Mouse (Mus musculus) forebrain, postnatal 0 days (tissue): ENCODE measurements at regions not wholly inside any gene's neighbourhood (a gene's known extent, or its start where the extent isn't known, plus 50 kb on each side); places are given as distances from the start of the nearest gene placed in this dataset.
"Not testable (repeated sequence)": the region's sequence is repeated elsewhere in the genome, so short reads cannot be mapped to it uniquely, and the experiment has no call there.

Source experiments
- ATAC-seq: fragments of 200-750 bp; cut with Nextera tagmentation; 2 replicates; pipeline ENCODE4 v1.8.0; 2017; ENCODE audit warnings: mild to moderate bottlenecking, moderate library complexity
- DNase-seq: peaks from one replicate; pipeline ENCODE4 v3.0.0-alpha.2; 2015
- H3K27ac ChIP-seq: fragments of 300-500 bp; sonication (generic); 2 replicates; pipeline ENCODE4 v1.5.1; 2014; ENCODE audit warnings: low read depth, mild to moderate bottlenecking, antibody characterized with exemption, low read length, moderate library complexity, mixed read lengths
- H3K27me3 ChIP-seq: fragments of 300-500 bp; sonication (generic); 2 replicates; pipeline ENCODE4 v1.6.1; 2014; ENCODE audit warnings: mild to moderate bottlenecking, low read length, mixed read lengths; ENCODE audit not compliant: insufficient read depth
- H3K36me3 ChIP-seq: fragments of 300-500 bp; sonication (generic); 2 replicates; pipeline ENCODE4 v1.6.1; 2014; ENCODE audit warnings: mild to moderate bottlenecking, moderate library complexity; ENCODE audit not compliant: insufficient read depth
- H3K4me1 ChIP-seq: fragments of 300-500 bp; sonication (generic); 2 replicates; pipeline ENCODE4 v1.6.1; 2014; ENCODE audit warnings: antibody characterized with exemption; ENCODE audit not compliant: insufficient read depth
- H3K4me2 ChIP-seq: fragments of 300-500 bp; sonication (generic); 2 replicates; pipeline ENCODE4 v1.6.1; 2014; ENCODE audit warnings: low read depth, mild to moderate bottlenecking, moderate library complexity
- H3K4me3 ChIP-seq: fragments of 300-500 bp; sonication (generic); 2 replicates; pipeline ENCODE4 v1.5.1; 2014; ENCODE audit warnings: low read depth, low read length, mixed read lengths
- H3K9ac ChIP-seq: fragments of 300-500 bp; sonication (generic); 2 replicates; pipeline ENCODE4 v1.6.1; 2014; ENCODE audit warnings: mild to moderate bottlenecking
- H3K9me3 ChIP-seq: fragments of 300-500 bp; sonication (generic); 2 replicates; pipeline ENCODE4 v1.6.1; 2016; ENCODE audit warnings: low read length
- CTCF ChIP-seq: sonication (generic); IDR thresholded peaks from 2 replicates; pipeline ENCODE4 v1.5.1; 2016; ENCODE audit warnings: antibody characterized with exemption, control low read depth, low read depth
- WGBS: fragments of 180-500 bp; shearing (Covaris S2); extraction: QIAGEN DNeasy Blood & Tissue Kit; methylation state at CpG from one replicate; pipeline ENCODE4 v1.1.7; 2014; 5-methylcytosine and 5-hydroxymethylcytosine counted together

GRCm38 (mm10) chr15:90784741-90785140 lies 105.5 kb upstream of the Cpne8 start:
- no peak overlapping the region for H3K4me2 ChIP-seq
- H3K9me3 ChIP-seq: no peaks in the 10 kb centered on the region
- H3K27ac ChIP-seq: no peak overlapping the region
- no peak overlapping the region for H3K9ac ChIP-seq
- H3K4me1 ChIP-seq: no peaks in the 10 kb centered on the region
- 88% methylated on average over 5 of the region's 5 CpGs for WGBS
- no peak overlapping the region for H3K4me3 ChIP-seq
- no peak for ATAC-seq
- TF ChIP-seq CTCF: no peak
- DNase-seq: no peak
- H3K27me3 ChIP-seq: no peaks in the 10 kb centered on the region
- H3K36me3 ChIP-seq: no peaks in the 10 kb centered on the region

- no peak overlapping the region for H3K4me3 ChIP-seq
- TF ChIP-seq CTCF: no peak
- H3K4me2 ChIP-seq: no peak overlapping the region
- H3K27me3 ChIP-seq: no peaks in the 10 kb centered on the region
- no peak overlapping the region for H3K27ac ChIP-seq
- H3K36me3 ChIP-seq: no peaks in the 10 kb centered on the region
- no peak overlapping the region for H3K9ac ChIP-seq
- H3K9me3 ChIP-seq: no peaks in the 10 kb centered on the region
- DNase-seq (no peak), ATAC-seq (no peak)
- H3K4me1 ChIP-seq: 0 out of 2 replicates have a peak, but pooled peaks cover 3% of the 10 kb centered on the region
- 72% methylated on average over 5 of the region's 5 CpGs for WGBS
Measured at GRCm38 (mm10) chr15:90767521-90767920, 88.3 kb upstream of the Cpne8 start.

DNA sequence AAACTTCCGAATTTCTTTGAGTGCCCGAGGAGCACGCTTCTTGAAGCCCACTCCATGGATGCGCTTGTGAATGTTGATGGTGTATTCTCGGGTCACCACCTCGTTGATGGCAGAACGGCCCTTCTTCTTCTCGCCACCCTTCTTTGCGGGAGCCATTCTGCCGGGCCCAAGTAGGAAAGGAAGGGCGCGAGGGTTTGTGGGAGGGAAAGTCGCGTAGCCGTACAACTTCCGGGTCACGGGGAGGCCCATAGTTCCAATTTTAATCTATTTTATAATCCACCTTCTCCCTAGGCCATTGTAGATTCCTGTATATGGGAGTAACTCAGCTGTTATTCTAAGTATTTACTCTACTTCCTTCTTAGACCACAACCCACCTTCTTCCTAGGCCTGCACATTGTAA lies 85.3 kb upstream of the Cpne8 start:
- not testable (repeated sequence) for H3K4me3 ChIP-seq, H3K4me2 ChIP-seq, DNase-seq, H3K36me3 ChIP-seq, H3K9ac ChIP-seq, H3K27me3 ChIP-seq, ATAC-seq, H3K4me1 ChIP-seq, H3K27ac ChIP-seq, H3K9me3 ChIP-seq
- 97% methylated on average over 8 of the region's 17 CpGs for WGBS

DNA sequence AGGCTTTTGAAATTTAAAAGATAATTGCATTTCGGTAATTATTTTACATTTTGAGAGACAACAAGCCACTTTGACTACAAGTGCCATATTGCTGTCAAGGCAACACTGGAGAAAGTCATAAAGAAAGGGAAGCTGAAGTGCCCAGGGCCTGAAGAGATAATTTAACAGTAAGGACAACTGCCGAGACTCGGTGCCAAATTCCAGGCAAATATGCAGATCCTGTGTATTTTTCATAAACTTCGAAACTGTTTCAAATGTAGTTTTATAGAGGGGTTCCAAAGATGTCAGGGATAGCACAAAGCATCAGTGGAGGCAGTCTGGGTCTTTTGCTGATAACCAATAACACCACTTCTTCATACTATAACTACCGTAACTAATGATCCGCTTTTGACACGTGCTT lies 54.7 kb upstream of the Cpne8 start:
- DNase-seq (peak; percentile 24), ATAC-seq (peak; percentile 32; the same call in 1 of the 2 replicates)
- Histone ChIP-seq H3K9me3 (no peaks in the 10 kb centered on the region), H3K27me3 (no peaks in the 10 kb centered on the region), H3K9ac (no peak overlapping the region), H3K4me3 (no peak overlapping the region), H3K27ac (no peak overlapping the region), H3K4me2 (no peak overlapping the region), H3K36me3 (no peaks in the 10 kb centered on the region), H3K4me1 (no peaks in the 10 kb centered on the region)
- 74% methylated on average over 7 of the region's 7 CpGs for WGBS
- TF ChIP-seq CTCF: no peak
